Mouse (Mus musculus) WW6 (cell line): ENCODE measurements around the gene Traf3.

ENCODE experiments used
- DNase-seq: peaks from one replicate; pipeline ENCODE4 v3.0.0-alpha.2; 2013; ENCODE audit warnings: low read depth, low spot score

Gene Traf3

DNA sequence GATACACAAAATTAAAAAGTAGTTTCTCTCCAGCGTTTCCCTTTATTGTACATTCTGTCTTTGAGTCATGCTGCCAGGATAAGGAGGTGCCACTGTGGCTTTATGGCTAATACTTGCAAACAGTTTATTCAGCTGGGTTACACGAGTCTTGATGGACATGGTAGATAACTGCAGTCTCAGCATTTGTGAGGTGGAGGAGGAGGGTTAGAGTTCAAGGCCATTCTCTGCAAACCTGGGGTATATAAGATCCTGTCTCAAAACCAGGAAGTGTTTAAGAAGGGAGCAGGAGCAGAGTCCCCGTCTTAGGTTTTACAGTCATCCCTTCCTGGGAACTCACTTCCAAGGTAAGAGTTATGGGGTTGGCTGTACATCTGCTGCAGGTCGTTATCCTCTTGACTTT, 30.4 kb downstream of the Traf3 start:
- DNase-seq = no peak

DNA sequence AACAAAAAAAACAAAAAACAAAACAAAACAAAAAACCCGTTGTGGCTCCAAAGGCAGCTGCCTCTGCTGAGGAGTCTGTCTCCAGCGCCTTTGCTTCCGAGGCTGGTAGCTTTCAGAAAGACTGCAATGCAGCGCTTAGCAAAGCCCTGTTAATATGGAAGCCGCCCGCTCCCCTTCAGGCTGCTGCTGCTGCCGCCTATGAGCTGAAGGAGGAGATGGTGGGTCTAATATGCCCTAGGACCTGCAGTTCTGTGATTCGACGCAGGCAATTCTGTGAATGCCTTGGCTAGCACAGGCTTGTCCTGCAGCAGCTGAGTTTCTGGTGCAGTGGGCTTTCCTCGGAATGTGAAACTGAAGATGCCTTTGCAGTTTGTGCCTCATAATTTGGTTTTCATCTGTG, 36.9 kb downstream of the Traf3 start:
- no peak for DNase-seq

- DNase-seq = no peak
Measured at GRCm38 (mm10) chr12:111203945-111204344, 37.8 kb downstream of the Traf3 start.

GRCm38 (mm10) chr12:111207641-111208040, 41.5 kb downstream of the Traf3 start:
- DNase-seq = no peak

DNA sequence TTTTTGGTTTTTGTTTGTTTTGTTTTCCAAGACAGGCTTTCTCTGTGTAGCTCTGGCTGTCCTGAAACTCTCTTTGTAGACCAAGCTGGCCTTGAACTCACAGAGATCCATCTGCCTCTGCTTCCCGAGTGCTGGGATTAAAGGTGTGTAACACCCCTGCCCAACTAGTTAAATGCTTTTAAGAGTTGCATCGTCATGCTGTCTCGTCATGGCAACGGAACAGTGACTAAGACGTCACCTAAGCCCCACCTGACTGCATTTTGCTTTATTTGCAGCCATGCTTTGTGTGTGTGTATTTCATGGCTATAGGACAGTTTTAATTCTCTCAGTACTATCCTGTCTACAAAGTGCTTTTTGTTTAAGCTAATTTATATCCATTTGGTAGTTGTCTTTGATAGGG, 45.6 kb downstream of the Traf3 start:
- no peak for DNase-seq

DNA sequence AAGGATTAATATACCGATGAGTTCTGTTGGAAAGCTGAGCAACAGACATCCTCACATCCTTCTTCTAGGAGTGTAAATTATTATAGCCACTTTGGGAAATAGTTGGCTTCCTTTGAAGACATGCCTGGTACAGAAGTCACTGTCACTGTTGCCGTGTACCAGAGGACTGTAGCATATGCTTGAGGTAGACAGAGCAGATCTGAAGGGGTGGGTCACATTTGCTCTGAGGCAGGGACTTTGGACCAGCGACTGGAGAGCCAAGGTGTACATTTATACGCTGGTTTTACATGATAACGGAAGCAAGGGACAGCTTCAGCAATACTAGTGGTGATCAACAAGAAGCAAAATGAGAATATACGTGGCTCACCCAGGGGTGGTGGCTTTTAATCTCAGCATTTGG, 52.7 kb downstream of the Traf3 start:
- no peak for DNase-seq

GRCm38 (mm10) chr12:111225197-111225780, 59.1 kb downstream of the Traf3 start:
- DNase-seq = no peak

GRCm38 (mm10) chr12:111227410-111227809, 61.2 kb downstream of the Traf3 start:
- no peak for DNase-seq

DNA sequence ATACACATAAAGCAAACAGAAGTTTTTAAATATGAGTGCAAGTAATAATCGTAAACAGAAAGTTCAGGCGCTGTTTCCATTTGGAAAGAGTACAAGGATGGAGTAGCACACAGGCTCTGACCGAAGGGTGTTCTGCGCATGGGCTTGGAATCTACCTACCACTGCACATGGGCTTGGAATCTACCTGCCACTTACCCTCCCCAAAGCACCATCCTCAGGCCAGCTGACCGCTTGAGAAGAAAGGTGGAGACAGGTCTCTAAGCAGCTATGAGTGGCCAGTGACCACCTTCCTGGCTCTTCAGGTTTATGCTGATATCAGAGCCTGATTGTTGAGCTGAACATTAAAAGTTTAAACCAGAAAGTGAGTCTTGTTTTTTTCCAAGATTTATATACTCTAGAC, 62.3 kb downstream of the Traf3 start:
- no peak for DNase-seq

- no peak for DNase-seq
Measured at GRCm38 (mm10) chr12:111230793-111231192, 64.6 kb downstream of the Traf3 start.

GRCm38 (mm10) chr12:111233798-111234197, 67.6 kb downstream of the Traf3 start:
- DNase-seq = no peak

DNA sequence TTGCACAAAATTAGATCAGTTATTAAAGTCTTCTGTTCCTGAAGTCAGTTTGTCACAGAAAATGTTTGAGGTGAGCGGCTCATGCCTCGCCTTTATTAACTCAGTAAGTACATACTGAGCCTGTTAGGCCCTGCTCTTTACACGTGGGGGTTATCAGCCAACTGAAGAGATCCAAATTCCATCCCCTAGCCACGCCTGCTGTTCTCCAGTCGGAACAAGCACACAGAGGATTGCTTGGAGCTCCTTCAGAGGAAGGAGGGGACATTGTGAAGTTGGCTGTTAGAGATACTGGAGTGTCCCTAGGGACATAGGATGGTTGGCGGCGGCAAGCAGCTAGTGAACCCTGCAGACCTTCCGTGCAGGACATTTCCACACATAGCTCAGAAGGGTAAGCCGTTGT, 68.2 kb downstream of the Traf3 start:
- no peak for DNase-seq

- no peak for DNase-seq
Measured at GRCm38 (mm10) chr12:111235631-111236030, 69.5 kb downstream of the Traf3 start.

GRCm38 (mm10) chr12:111237611-111238188, 71.5 kb downstream of the Traf3 start:
- no peak for DNase-seq

DNA sequence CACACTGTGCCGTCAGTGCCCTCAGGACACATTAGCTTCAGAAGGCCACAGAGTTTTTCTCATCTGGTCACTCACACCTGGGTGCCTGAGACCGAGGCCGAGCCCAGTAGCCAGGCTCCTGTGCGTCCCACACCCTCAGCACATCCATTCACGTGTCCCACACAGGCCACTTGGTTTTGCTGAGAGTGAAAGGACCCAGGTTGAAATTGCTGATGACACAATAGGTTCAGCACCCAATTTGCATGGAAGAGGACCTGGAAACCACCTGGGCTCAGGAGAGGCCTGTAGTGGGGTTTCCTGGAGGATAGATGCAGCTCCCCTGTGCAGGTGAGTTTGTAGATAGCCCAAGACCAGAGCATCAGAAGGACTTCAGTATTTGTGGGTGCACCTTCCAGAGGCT, 72.2 kb downstream of the Traf3 start:
- no peak for DNase-seq

GRCm38 (mm10) chr12:111238778-111239177, 72.6 kb downstream of the Traf3 start:
- no peak for DNase-seq

GRCm38 (mm10) chr12:111239930-111240329, 73.8 kb downstream of the Traf3 start:
- DNase-seq = no peak

DNA sequence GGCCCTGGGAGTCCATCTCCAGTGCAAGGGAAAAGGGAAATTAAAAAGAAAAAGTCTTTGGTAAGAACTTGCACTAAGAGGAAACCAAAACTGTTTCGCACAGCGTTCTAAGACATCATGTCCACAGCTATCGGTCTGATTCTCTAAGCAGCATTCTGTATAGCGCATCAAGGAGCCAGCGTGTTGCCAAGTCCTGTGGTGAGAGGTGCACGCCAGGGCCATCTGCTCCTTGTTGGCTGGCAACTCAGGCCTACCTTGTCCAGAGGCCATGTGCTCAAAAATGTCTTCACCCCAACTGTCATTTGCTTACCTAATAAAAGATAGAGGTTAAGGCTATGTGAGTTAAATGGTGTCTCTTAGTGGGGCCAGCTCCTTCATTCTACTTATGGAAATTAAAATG, 75.7 kb downstream of the Traf3 start:
- DNase-seq = no peak

DNA sequence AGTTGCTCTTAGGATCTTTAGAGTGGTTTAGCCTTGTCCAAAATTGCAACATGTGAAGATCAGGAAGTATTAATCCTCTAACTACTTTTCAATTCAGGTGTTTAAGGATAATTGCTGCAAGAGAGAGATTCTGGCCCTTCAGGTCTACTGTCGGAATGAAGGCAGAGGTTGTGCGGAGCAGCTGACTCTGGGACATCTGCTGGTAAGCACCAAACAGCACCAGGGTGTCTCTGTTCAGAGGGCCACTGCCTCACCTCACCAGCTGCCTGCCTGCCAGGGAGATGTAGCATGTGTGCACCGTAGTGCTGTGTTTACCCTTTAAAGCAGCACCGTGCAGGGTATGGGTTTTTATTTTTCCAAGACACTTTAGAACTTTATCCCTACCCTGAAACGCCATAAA, 76.2 kb downstream of the Traf3 start:
- no peak for DNase-seq

- DNase-seq = no peak
Measured at GRCm38 (mm10) chr12:111243733-111244132, 77.6 kb downstream of the Traf3 start.

DNA sequence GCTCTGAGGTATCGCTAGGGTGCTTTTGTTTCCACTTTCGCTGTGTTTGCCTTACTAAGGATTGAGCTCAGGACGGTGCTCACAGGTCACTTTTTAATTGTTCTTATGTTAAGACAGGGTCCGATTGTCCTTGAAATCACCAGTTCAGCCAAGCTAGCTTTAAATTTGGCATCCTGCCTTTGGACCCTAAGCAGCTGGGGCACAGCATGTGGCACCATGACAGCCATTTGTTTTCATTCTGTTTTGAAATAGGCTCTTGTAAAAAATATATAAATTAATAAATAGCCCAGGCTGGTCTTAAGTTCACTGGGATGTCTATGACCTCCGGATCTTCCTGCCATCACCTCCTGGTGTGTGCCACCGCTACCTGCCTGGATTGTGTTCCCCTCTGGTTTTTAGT, 78.9 kb downstream of the Traf3 start:
- no peak for DNase-seq

- no peak for DNase-seq
Measured at GRCm38 (mm10) chr12:111246808-111247464, 80.8 kb downstream of the Traf3 start.

DNA sequence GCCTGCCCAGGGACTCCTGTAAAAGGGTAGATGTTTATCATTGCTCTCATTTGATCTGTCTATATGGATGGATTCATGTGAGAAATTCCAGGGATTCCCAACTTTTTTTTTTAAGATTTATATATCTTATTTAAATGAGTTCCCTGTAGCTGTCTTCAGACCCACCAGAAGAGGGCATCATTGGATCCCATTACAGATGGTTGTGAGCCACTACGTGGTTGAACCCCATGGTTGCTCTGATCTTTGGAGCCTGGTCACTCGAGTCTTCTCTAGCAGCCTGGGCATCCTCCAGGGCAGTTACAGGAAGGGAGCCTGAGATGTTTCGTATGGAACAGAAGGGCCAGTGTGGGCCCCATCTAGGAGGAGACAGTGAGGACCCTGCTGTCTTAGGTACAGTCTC, 82.9 kb downstream of the Traf3 start:
- no peak for DNase-seq
